Mouse (Mus musculus) kidney, postnatal 0 days (tissue): ENCODE data around the gene Ccdc85c. TPM values are rescaled to one million over a fixed set of nuclear protein-coding genes. Genes with fewer than 3 reads are reported as not detected.
A peak's percentile ranks its signal among the peaks of the same experiment; 100 is the strongest.

ENCODE experiments used
- ATAC-seq: fragments of 200-750 bp; cut with Nextera tagmentation; replicated peaks from 2 replicates; pipeline ENCODE4 v1.8.0; 2017; ENCODE audit warnings: low read depth, moderate number of reproducible peaks, moderate TSS enrichment, moderate library complexity; ENCODE audit not compliant: low FRiP score
- DNase-seq: peaks from one replicate; pipeline ENCODE4 v3.0.0-alpha.2; 2016; ENCODE audit warnings: low spot score
- H3K27ac ChIP-seq: fragments of 300-500 bp; sonication (generic); 2 replicates; pipeline ENCODE4 v1.5.1; 2014; ENCODE audit warnings: mild to moderate bottlenecking
- H3K27me3 ChIP-seq: fragments of 300-500 bp; sonication (generic); 2 replicates; pipeline ENCODE4 v1.6.1; 2014; ENCODE audit warnings: low read length, mixed read lengths; ENCODE audit not compliant: insufficient read depth
- H3K36me3 ChIP-seq: fragments of 300-500 bp; sonication (generic); 2 replicates; pipeline ENCODE4 v1.6.1; 2014; ENCODE audit warnings: low read length, mixed read lengths; ENCODE audit not compliant: insufficient read depth
- H3K4me1 ChIP-seq: fragments of 300-500 bp; sonication (generic); replicated peaks from 2 replicates; pipeline ENCODE4 v1.6.1; 2014; ENCODE audit warnings: antibody characterized with exemption, low read length, mixed read lengths; ENCODE audit not compliant: insufficient read depth
- H3K4me2 ChIP-seq: fragments of 300-500 bp; sonication (generic); 2 replicates; pipeline ENCODE4 v1.6.1; 2014; ENCODE audit warnings: mild to moderate bottlenecking, low read length, moderate library complexity, mixed read lengths
- H3K4me3 ChIP-seq: fragments of 300-500 bp; sonication (generic); replicated peaks from 2 replicates; pipeline ENCODE4 v1.5.1; 2014; ENCODE audit warnings: low read depth, low read length
- H3K9ac ChIP-seq: fragments of 300-500 bp; sonication (generic); 2 replicates; pipeline ENCODE4 v1.6.1; 2014; ENCODE audit warnings: low read depth, low read length
- H3K9me3 ChIP-seq: fragments of 300-500 bp; sonication (generic); replicated peaks from 2 replicates; pipeline ENCODE4 v1.6.1; 2016; ENCODE audit warnings: low read length, inconsistent platforms, mixed read lengths
- CTCF ChIP-seq: IDR thresholded peaks from 2 replicates; pipeline ENCODE4 v1.5.1; 2016; ENCODE audit warnings: antibody characterized with exemption, low read depth, mild to moderate bottlenecking, moderate library complexity
- WGBS: fragments of 180-500 bp; shearing (Covaris S2); extraction: QIAGEN DNeasy Blood & Tissue Kit; methylation state at CpG from one replicate; pipeline ENCODE4 v1.1.7; 2014; 5-methylcytosine and 5-hydroxymethylcytosine counted together
- polyA plus RNA-seq: library from polyadenylated mRNA; unstranded; fragments of >200 nt; fragmentation: Nextera tagmentation; extraction: Ambion mirVana; gene quantifications from 2 replicates; pipeline ENCODE4 v1.2.1, GENCODE M21; 2015

Gene Ccdc85c
- polyA plus RNA-seq, 1 experiment from 2014 or later: 7.7 TPM

DNA sequence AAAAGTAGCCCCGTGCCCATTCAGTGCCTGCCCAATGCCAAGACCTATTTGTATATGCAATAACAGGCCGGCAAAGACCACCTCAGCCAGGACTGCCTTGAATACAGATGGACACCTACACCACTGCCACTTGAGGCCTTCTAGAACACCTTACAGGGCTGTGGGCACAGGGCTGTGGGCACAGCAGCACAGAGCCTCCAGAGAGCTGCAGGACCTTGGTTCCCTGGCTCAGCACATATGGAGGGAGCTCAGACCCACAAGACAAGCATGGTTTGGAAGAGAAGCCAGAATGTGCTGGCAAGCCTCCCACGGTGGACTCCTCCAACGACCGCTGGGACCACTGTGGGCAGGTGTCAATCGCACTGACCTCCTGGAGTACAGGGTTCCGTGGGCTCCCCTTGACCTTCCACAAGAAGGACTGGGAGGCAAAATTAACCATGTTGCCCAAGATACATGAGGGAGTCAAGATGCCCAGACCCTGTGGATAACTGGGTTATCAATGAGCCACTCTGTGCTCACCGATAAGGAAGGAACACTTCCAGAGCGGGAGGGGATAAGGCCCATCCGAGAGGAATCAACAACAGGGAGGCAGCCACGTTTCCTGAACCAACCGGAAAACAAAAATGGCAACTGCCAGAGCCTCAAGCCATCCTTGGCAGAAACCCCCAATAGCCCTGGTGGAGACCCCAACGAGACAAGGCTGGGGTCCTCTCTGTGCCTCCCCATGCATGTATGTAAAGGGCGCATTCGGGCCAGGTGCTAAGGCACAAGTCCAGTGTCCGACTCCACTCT is 3.7 kb downstream of the Ccdc85c start:
- Histone ChIP-seq H3K36me3 (no peaks in the 10 kb centered on the region), H3K9ac (no peak overlapping the region), H3K9me3 (no peaks in the 10 kb centered on the region), H3K4me3 (no peak overlapping the region), H3K4me2 (peak overlapping the region; percentile 98; the same call in 1 of the 2 replicates), H3K27ac (no peak overlapping the region), H3K27me3 (no peaks in the 10 kb centered on the region), H3K4me1 (peaks cover 47% of the 10 kb centered on the region)
- no peak for DNase-seq
- no peak for ATAC-seq
- TF ChIP-seq CTCF: no peak
- WGBS: 80% methylated on average over 16 of the region's 16 CpGs

- Histone ChIP-seq H3K9me3 (no peaks in the 10 kb centered on the region), H3K4me3 (no peak overlapping the region), H3K27me3 (no peaks in the 10 kb centered on the region), H3K36me3 (no peaks in the 10 kb centered on the region), H3K4me1 (peaks cover 51% of the 10 kb centered on the region), H3K9ac (no peak overlapping the region), H3K27ac (no peak overlapping the region), H3K4me2 (no peak overlapping the region)
- 60% methylated on average over 13 of the region's 13 CpGs for WGBS
- no peak for TF ChIP-seq CTCF
- no peak for DNase-seq
- ATAC-seq: no peak
Measured at GRCm38 (mm10) chr12:108270240-108270919, 4.8 kb downstream of the Ccdc85c start.

GRCm38 (mm10) chr12:108269699-108270098 is 5.5 kb downstream of the Ccdc85c start:
- ATAC-seq: no peak
- Histone ChIP-seq H3K4me3 (no peak overlapping the region), H3K36me3 (no peaks in the 10 kb centered on the region), H3K4me1 (peaks cover 56% of the 10 kb centered on the region), H3K27me3 (no peaks in the 10 kb centered on the region), H3K9me3 (no peaks in the 10 kb centered on the region), H3K9ac (no peak overlapping the region), H3K4me2 (no peak overlapping the region), H3K27ac (no peak overlapping the region)
- WGBS: 55% methylated on average over 5 of the region's 5 CpGs
- no peak for DNase-seq
- TF ChIP-seq CTCF: no peak

GRCm38 (mm10) chr12:108268970-108269369 is 6.3 kb downstream of the Ccdc85c start:
- DNase-seq: no peak
- H3K4me1 ChIP-seq: peaks cover 55% of the 10 kb centered on the region
- TF ChIP-seq CTCF: no peak
- H3K27me3 ChIP-seq: no peaks in the 10 kb centered on the region
- WGBS: 72% methylated on average over 10 of the region's 10 CpGs
- no peak overlapping the region for H3K4me2 ChIP-seq
- H3K4me3 ChIP-seq: no peak overlapping the region
- H3K27ac ChIP-seq: no peak overlapping the region
- H3K9ac ChIP-seq: no peak overlapping the region
- no peak for ATAC-seq
- H3K36me3 ChIP-seq: no peaks in the 10 kb centered on the region
- H3K9me3 ChIP-seq: no peaks in the 10 kb centered on the region

DNA sequence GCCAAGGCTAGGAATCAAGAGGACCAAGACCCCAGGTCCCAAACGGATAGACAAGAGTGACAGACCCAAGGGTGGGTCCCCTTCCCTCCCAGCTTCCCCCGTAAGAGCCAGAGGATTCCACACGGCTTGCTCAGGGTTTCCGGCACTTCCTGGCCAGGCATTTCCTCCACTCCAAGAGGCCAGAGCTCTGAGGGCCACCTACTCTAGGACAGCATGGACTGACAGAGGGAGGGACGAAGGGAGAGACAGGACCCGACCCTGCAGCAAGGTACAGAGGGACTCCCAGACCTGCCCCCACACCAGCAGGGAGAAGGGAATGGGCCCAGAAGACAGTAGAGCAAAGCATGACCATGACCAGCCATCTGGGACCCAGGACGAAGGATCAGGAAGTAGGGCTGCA is 7.6 kb downstream of the Ccdc85c start:
- Histone ChIP-seq H3K27ac (peak overlapping the region; percentile 47; the same call in 1 of the 2 replicates), H3K4me1 (peaks cover 44% of the 10 kb centered on the region)

DNA sequence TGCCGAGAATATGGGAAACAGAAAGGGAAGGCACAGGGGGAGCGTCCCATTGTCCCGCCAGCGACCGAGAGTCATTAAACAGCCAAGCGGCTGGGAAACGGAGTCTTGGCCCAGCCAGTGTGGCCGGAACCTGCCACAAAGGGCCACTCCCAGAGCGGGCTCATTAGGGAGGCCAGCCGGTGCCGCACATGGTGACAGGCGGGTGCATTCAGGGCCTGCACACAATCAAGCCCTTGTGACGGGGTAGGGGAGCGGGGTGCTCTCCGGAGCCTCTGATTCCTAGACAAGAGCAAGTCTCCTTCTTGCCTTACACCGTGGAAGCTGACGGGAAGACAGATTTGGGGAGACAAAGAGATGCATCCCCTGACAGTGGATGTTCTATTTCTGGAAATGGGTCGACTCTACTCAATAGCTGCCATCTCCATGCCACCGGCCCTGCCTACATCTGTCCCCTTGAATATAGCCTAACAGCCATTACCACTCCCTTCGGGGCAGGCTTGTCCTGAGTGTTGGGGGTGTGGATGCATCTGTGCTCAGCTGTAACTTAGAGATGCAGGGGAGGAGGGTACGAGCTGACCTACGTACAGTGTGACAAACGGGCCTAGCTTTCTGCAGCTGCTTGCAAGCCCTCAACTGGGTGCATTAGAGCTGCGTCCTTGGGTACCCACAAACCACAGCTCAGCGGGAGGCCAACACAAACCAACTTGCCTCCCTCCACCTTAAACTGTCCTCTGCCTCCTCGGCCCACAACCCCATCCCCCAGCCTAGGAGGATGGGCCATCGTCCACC is 9.2 kb downstream of the Ccdc85c start:
- no peak for TF ChIP-seq CTCF
- no peak for DNase-seq
- Histone ChIP-seq H3K4me2 (peak overlapping the region; percentile 23), H3K9ac (no peak overlapping the region), H3K4me1 (peaks cover 31% of the 10 kb centered on the region), H3K36me3 (no peaks in the 10 kb centered on the region), H3K9me3 (no peaks in the 10 kb centered on the region), H3K4me3 (no peak overlapping the region), H3K27ac (peak overlapping the region; percentile 54), H3K27me3 (no peaks in the 10 kb centered on the region)
- 25% methylated on average over 27 of the region's 27 CpGs for WGBS
- ATAC-seq: no peak

More for the DNA sequence above, 7.6 kb downstream of the Ccdc85c start:
- WGBS: 67% methylated on average over 7 of the region's 7 CpGs
- ATAC-seq (peak; percentile 22; the same call in 1 of the 2 replicates), DNase-seq (no peak)
- no peak overlapping the region for H3K9ac ChIP-seq
- H3K27me3 ChIP-seq: no peaks in the 10 kb centered on the region
- H3K4me2 ChIP-seq: no peak overlapping the region
- no peak overlapping the region for H3K4me3 ChIP-seq
- no peaks in the 10 kb centered on the region for H3K36me3 ChIP-seq
- no peak for TF ChIP-seq CTCF
- H3K9me3 ChIP-seq: no peaks in the 10 kb centered on the region
